Mouse (Mus musculus) ES-Bruce4 (cell line): ENCODE measurements at regions not wholly inside any gene's neighbourhood (a gene's known extent, or its start where the extent isn't known, plus 50 kb on each side); places are given as distances from the start of the nearest gene placed in this dataset.

Experiments used
- CTCF ChIP-seq: IDR thresholded peaks from one replicate; pipeline ENCODE4 v1.8.1; 2011; ENCODE audit warnings: low read depth, low read length
- EP300 ChIP-seq: IDR thresholded peaks from 2 replicates; pipeline ENCODE4 v1.6.1; 2011; ENCODE audit warnings: low read depth, low read length; ENCODE audit not compliant: insufficient read depth
- POLR2A ChIP-seq: IDR thresholded peaks from one replicate; pipeline ENCODE4 v1.8.1; 2011; ENCODE audit warnings: low read length; ENCODE audit not compliant: insufficient read depth

GRCm38 (mm10) chr12:33552651-33553050, 123.2 kb downstream of the Twistnb start:
- TF ChIP-seq CTCF (no peak), EP300 (no peak), POLR2A (no peak)
